Mouse (Mus musculus) neural tube, embryonic 13.5 days (tissue): Measurements from ENCODE around the gene Gm20388. TPM values are rescaled to one million over a fixed set of nuclear protein-coding genes. Genes with fewer than 3 reads are reported as not detected.
A peak's percentile ranks its signal among the peaks of the same experiment; 100 is the strongest.

Source experiments
- ATAC-seq: fragments of 200-750 bp; cut with Nextera tagmentation; 2 replicates; pipeline ENCODE4 v1.8.0; 2017; ENCODE audit warnings: low read depth, mild to moderate bottlenecking, moderate TSS enrichment, moderate library complexity
- H3K27ac ChIP-seq: fragments of 300-500 bp; sonication (generic); replicated peaks from 2 replicates; pipeline ENCODE4 v1.5.1; 2015; ENCODE audit warnings: moderate library complexity, mild to moderate bottlenecking, inconsistent platforms
- H3K27me3 ChIP-seq: fragments of 300-500 bp; sonication (generic); 2 replicates; pipeline ENCODE4 v1.6.1; 2015; ENCODE audit warnings: mild to moderate bottlenecking, inconsistent platforms
- H3K36me3 ChIP-seq: fragments of 300-500 bp; sonication (generic); 2 replicates; pipeline ENCODE4 v1.6.1; 2015; ENCODE audit warnings: mild to moderate bottlenecking, inconsistent platforms
- H3K4me1 ChIP-seq: fragments of 300-500 bp; sonication (generic); replicated peaks from 2 replicates; pipeline ENCODE4 v1.6.1; 2015; ENCODE audit warnings: inconsistent platforms
- H3K4me2 ChIP-seq: fragments of 300-500 bp; sonication (generic); 2 replicates; pipeline ENCODE4 v1.6.1; 2015; ENCODE audit warnings: inconsistent platforms, mild to moderate bottlenecking, moderate library complexity
- H3K4me3 ChIP-seq: fragments of 300-500 bp; sonication (generic); 2 replicates; pipeline ENCODE4 v1.5.1; 2015; ENCODE audit warnings: mild to moderate bottlenecking, inconsistent platforms
- H3K9ac ChIP-seq: fragments of 300-500 bp; sonication (generic); 2 replicates; pipeline ENCODE4 v1.6.1; 2015; ENCODE audit warnings: moderate library complexity, mild to moderate bottlenecking, inconsistent platforms
- H3K9me3 ChIP-seq: fragments of 300-500 bp; sonication (generic); 2 replicates; pipeline ENCODE4 v1.6.1; 2016; ENCODE audit warnings: inconsistent platforms
- WGBS: fragments of 180-500 bp; shearing (Covaris S2); methylation state at CpG from one replicate; pipeline ENCODE4 v1.1.7; 2015; 5-methylcytosine and 5-hydroxymethylcytosine counted together
- polyA plus RNA-seq: library from polyadenylated mRNA; unstranded; fragments of >200 nt; fragmentation: Nextera tagmentation; extraction: Ambion mirVana; gene quantifications from 2 replicates; pipeline ENCODE4 v1.2.1, GENCODE M21; 2015

Gene Gm20388
- polyA plus RNA-seq, 1 experiment from 2014 or later = 0.27 TPM

- ATAC-seq = no peak
Measured at GRCm38 (mm10) chr8:120525832-120526231, 615.2 kb downstream of the Gm20388 start.

DNA sequence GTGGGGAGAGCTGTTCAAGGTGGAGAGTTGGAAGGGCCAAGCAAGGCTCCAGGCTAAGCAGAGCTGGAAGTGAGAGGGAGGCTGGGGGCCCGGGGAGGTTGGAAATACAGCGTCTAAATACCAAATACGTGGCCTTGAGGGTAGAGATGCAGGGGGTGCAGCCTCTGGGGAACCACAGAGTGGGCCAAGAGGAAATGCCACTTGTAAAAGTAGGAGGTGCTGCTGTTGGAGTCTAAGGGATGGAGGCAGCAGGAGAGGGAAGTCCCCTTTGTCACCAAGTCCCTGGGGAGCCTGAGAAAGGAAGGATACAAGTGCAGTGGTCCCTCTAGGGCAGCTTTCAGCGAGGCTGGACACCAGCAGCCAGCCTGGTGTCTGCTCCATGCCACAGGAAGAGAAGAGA lies 615.9 kb downstream of the Gm20388 start:
- H3K4me2 ChIP-seq = no peak overlapping the region
- H3K4me1 ChIP-seq = peaks cover 88% of the 10 kb centered on the region
- H3K9me3 ChIP-seq = no peaks in the 10 kb centered on the region
- H3K36me3 ChIP-seq = no peaks in the 10 kb centered on the region
- no peak for ATAC-seq
- peak overlapping the region; percentile 54; the same call in 1 of the 2 replicates for H3K27ac ChIP-seq
- peak overlapping the region; percentile 9; the same call in 1 of the 2 replicates for H3K9ac ChIP-seq
- H3K4me3 ChIP-seq = no peak overlapping the region
- 23% methylated on average over 4 of the region's 4 CpGs for WGBS
- H3K27me3 ChIP-seq = no peaks in the 10 kb centered on the region

More at GRCm38 (mm10) chr8:120525832-120526231, 615.2 kb downstream of the Gm20388 start:
- no peaks in the 10 kb centered on the region for H3K27me3 ChIP-seq
- H3K4me3 ChIP-seq = no peak overlapping the region
- H3K9ac ChIP-seq = peak overlapping the region; percentile 54
- H3K9me3 ChIP-seq = no peaks in the 10 kb centered on the region
- no peaks in the 10 kb centered on the region for H3K36me3 ChIP-seq
- 0 out of 2 replicates have a peak overlapping the region, but pooled peaks have one; percentile 54 for H3K27ac ChIP-seq
- H3K4me2 ChIP-seq = no peak overlapping the region
- 38% methylated on average over 6 of the region's 6 CpGs for WGBS
- H3K4me1 ChIP-seq = peaks cover 89% of the 10 kb centered on the region

GRCm38 (mm10) chr8:120528332-120528731 lies 617.7 kb downstream of the Gm20388 start:
- no peaks in the 10 kb centered on the region for H3K36me3 ChIP-seq
- no peak overlapping the region for H3K4me2 ChIP-seq
- peaks cover 88% of the 10 kb centered on the region for H3K4me1 ChIP-seq
- H3K4me3 ChIP-seq = no peak overlapping the region
- 23% methylated on average over 3 of the region's 3 CpGs for WGBS
- ATAC-seq = no peak
- H3K9me3 ChIP-seq = no peaks in the 10 kb centered on the region
- H3K27me3 ChIP-seq = no peaks in the 10 kb centered on the region
- H3K9ac ChIP-seq = peak overlapping the region; percentile 27; the same call in 1 of the 2 replicates
- H3K27ac ChIP-seq = no peak overlapping the region

DNA sequence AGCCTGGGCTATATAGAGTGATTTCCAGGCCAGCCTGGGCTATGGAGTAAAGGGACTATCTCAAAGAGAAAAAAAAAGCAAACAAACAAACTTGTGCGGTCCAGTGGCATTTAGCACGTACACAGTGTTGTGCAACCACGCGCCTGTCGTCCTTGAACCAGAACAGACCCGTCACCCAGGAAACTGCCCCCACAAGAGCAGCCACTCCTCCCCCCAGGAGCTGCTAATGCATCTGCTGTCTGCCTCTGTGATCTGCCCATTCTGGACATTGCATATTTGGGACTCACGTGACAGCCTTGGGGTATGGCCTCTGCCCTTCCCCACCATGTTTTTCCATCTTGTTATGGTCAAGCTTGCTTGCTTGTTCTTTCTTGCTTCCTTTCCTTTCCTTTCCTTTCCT lies 618.6 kb downstream of the Gm20388 start:
- H3K27me3 ChIP-seq = no peaks in the 10 kb centered on the region
- H3K4me2 ChIP-seq = no peak overlapping the region
- H3K4me3 ChIP-seq = no peak overlapping the region
- peaks cover 88% of the 10 kb centered on the region for H3K4me1 ChIP-seq
- ATAC-seq = no peak
- H3K9me3 ChIP-seq = no peaks in the 10 kb centered on the region
- WGBS = 43% methylated on average over 7 of the region's 7 CpGs
- no peak overlapping the region for H3K27ac ChIP-seq
- no peak overlapping the region for H3K9ac ChIP-seq
- no peaks in the 10 kb centered on the region for H3K36me3 ChIP-seq

DNA sequence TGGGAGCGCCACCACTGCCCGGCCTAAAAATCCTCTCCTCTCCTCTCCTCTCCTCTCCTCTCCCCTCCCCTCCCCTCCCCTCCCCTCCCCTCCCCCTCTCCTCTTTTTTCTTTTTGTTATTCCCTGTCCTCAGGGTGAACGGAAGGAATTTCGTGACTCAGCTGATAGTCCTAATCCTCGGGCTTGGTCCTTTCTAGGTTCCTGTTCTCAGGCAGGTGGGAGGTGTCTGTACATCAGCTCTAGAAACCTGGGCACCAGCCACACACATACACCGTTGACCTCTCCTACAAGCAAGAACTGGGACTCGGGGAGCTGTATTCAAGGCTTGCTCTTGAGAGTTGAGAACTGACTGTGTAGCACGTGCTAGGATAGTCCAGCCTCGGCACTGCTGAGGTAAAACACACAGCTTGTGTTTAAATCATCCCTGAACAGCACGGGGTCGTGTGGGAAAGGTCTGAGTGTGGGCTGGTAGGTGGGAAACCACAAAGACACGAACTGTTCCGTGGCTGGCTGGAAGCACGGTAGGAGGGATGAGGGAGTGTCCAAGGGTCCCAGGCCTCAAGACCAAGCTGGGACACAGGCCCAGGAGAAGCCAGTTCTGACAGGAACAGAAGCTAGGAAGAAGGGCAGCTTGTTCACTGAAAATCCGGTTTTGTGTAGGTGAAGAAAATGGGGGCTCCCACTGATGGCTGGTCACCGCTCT lies 620.5 kb downstream of the Gm20388 start:
- 38% methylated on average over 16 of the region's 16 CpGs for WGBS
- Histone ChIP-seq H3K4me1 (peaks cover 88% of the 10 kb centered on the region), H3K9me3 (no peaks in the 10 kb centered on the region), H3K36me3 (no peaks in the 10 kb centered on the region), H3K9ac (peak overlapping the region; percentile 63), H3K27ac (peak overlapping the region; percentile 97), H3K4me3 (no peak overlapping the region), H3K27me3 (no peaks in the 10 kb centered on the region), H3K4me2 (no peak overlapping the region)
- no peak for ATAC-seq

DNA sequence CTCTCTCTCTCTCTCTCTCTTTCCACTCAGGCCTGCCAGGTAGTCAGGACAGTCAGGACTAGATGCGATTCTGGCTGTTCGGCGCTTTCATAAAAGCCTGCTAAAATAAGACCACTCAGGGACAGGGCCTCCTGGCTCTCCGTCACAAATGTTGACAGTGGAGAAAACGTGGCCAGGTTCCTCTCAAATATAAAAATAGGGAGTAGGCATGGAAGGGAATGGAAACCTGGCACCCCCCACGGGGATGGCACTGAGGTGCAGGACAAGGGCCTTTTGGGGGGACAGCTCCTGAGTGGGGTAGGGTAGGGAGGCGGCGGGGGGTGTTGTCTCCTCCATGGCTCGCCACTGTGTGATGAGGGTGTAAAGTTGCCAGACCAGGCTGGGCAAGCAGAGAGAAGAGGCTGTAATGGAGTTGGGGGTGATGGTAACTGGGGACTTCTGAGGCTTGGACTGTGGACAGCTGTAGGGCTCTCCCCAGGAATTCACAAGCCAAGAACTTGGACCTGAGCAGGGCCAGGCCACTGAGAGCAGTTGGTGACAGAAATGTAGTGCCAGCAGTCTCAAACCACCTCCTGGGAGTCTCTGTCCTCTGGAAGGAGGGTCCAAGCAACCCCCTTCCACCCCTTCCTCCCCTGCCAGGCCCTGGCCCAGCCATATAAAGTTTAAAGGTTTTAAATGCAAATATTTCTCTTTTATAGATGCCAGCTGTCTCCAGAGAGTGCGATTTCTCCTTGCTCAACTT lies 621.3 kb downstream of the Gm20388 start:
- Histone ChIP-seq H3K4me3 (no peak overlapping the region), H3K9ac (peak overlapping the region; percentile 63)
- no peak; the same call in 1 of the 2 replicates for ATAC-seq

DNA sequence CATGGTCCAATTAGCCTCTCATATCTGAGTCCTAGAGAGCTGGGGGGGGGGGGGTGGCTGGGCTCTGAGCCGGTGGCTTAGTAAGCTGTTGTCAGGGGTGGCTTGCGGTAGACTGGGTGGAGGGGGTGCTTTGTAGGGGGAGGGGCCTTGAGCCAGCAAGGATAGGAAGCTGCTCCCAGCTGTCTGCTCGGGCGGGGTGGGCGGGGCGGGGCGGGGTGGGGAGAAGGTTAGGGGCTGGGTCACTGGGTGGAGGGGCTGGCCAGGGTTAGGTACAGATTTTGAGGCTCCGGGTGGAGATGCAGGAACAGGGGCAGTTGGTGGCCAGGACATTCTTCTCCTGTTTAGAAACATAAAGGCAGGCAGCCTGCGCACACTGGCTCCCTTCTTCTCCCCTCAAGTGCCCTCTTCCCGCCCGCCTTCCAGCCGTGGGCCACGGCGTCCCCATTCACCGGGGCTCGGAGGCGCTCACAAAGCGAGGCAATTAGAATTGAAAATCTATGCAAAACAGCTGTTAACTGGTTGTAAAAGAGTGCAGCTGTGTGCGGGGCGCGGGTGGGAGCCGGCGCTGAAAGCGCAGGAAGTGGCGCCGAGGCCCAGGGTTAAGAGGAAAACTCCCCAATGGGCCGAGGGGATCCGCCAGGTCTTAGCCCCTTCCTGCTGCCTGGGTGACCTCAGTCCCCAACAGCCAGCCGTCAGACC lies 622.0 kb downstream of the Gm20388 start:
- 0 out of 2 replicates have a peak overlapping the region, but pooled peaks have one; percentile 2 for H3K4me3 ChIP-seq
- peak overlapping the region; percentile 63 for H3K9ac ChIP-seq
- peak overlapping the region; percentile 97 for H3K27ac ChIP-seq
- H3K27me3 ChIP-seq = no peaks in the 10 kb centered on the region
- H3K4me2 ChIP-seq = peak overlapping the region; percentile 75
- peak; percentile 16; the same call in 1 of the 2 replicates for ATAC-seq
- 2% methylated on average over 29 of the region's 29 CpGs for WGBS
- H3K9me3 ChIP-seq = no peaks in the 10 kb centered on the region
- no peaks in the 10 kb centered on the region for H3K36me3 ChIP-seq
- H3K4me1 ChIP-seq = peaks cover 88% of the 10 kb centered on the region

More for the DNA sequence above, 621.3 kb downstream of the Gm20388 start:
- Histone ChIP-seq H3K27ac (peak overlapping the region; percentile 97), H3K4me2 (peak overlapping the region; percentile 75), H3K4me1 (peaks cover 88% of the 10 kb centered on the region), H3K9me3 (no peaks in the 10 kb centered on the region), H3K27me3 (no peaks in the 10 kb centered on the region), H3K36me3 (no peaks in the 10 kb centered on the region)
- 34% methylated on average over 10 of the region's 10 CpGs for WGBS

DNA sequence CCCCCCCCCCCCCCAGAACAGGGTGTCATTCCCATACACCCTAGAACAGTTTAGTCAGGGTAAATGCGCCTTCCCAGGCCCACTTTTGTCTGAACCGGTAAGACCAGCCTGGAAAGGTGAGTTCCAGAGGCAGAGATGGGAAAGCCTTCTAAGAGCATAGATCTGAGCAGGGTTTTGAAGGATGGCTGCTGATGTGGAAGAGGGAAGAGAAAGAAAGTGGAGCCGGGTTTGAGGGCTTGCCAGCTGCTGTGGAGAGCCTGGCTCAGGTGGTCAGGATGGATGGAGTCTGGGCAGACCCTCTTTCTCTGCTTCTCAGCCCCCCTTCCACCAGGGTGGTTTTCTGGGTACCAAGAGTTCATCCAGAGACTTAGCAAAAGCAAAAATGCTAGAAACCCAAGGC lies 622.7 kb downstream of the Gm20388 start:
- no peaks in the 10 kb centered on the region for H3K36me3 ChIP-seq
- peaks cover 86% of the 10 kb centered on the region for H3K4me1 ChIP-seq
- peak overlapping the region; percentile 75 for H3K4me2 ChIP-seq
- H3K9me3 ChIP-seq = no peaks in the 10 kb centered on the region
- no peak overlapping the region for H3K4me3 ChIP-seq
- WGBS = 21% methylated on average over 3 of the region's 3 CpGs
- ATAC-seq = no peak
- no peaks in the 10 kb centered on the region for H3K27me3 ChIP-seq
- peak overlapping the region; percentile 63 for H3K9ac ChIP-seq
- peak overlapping the region; percentile 97 for H3K27ac ChIP-seq

GRCm38 (mm10) chr8:120534080-120534479 lies 623.4 kb downstream of the Gm20388 start:
- Histone ChIP-seq H3K4me2 (peak overlapping the region; percentile 75), H3K9me3 (no peaks in the 10 kb centered on the region), H3K4me3 (no peak overlapping the region), H3K27ac (peak overlapping the region; percentile 97), H3K27me3 (no peaks in the 10 kb centered on the region), H3K4me1 (peaks cover 86% of the 10 kb centered on the region), H3K9ac (peak overlapping the region; percentile 63), H3K36me3 (no peaks in the 10 kb centered on the region)
- no peak for ATAC-seq
- 28% methylated on average over 8 of the region's 8 CpGs for WGBS

- peak overlapping the region; percentile 75 for H3K4me2 ChIP-seq
- H3K27ac ChIP-seq = peak overlapping the region; percentile 97
- H3K9ac ChIP-seq = peak overlapping the region; percentile 76
- WGBS = 6% methylated on average over 14 of the region's 14 CpGs
- H3K9me3 ChIP-seq = no peaks in the 10 kb centered on the region
- ATAC-seq = peak; percentile 34
- peaks cover 90% of the 10 kb centered on the region for H3K4me1 ChIP-seq
- no peak overlapping the region for H3K4me3 ChIP-seq
- H3K27me3 ChIP-seq = no peaks in the 10 kb centered on the region
- no peaks in the 10 kb centered on the region for H3K36me3 ChIP-seq
Measured at GRCm38 (mm10) chr8:120534504-120535368, 624.1 kb downstream of the Gm20388 start.
